Mouse (Mus musculus) myocyte (in vitro differentiated cells): ENCODE data around the gene Olfr1046. TPM values are rescaled to one million over a fixed set of nuclear protein-coding genes. Genes with fewer than 3 reads are reported as not detected.
"Not testable (repeated sequence)": the region's sequence is repeated elsewhere in the genome, so short reads cannot be mapped to it uniquely, and the experiment has no call there.

Experiments
- H3K27me3 ChIP-seq: one replicate; pipeline ENCODE4 v1.6.1; 2011; ENCODE audit not compliant: control insufficient read depth, insufficient read depth, insufficient read length
- H3K36me3 ChIP-seq: one replicate; pipeline ENCODE4 v1.6.1; 2011; ENCODE audit not compliant: control insufficient read depth, insufficient read depth
- H3K4me2 ChIP-seq: one replicate; pipeline ENCODE4 v1.6.1; 2011; ENCODE audit warnings: low read depth, control low read depth
- H3K4me3 ChIP-seq: one replicate; pipeline ENCODE4 v1.5.1; 2011; ENCODE audit warnings: mild to moderate bottlenecking, control low read depth, moderate library complexity
- H3K79me2 ChIP-seq: one replicate; pipeline ENCODE4 v1.6.1; 2011; ENCODE audit not compliant: control insufficient read depth, insufficient read depth
- H3ac ChIP-seq: one replicate; pipeline ENCODE4 v1.6.1; 2011; ENCODE audit not compliant: control insufficient read depth, insufficient read length
- CEBPB ChIP-seq: IDR thresholded peaks from 2 replicates; pipeline ENCODE4 v1.6.1; 2011; ENCODE audit warnings: mild to moderate bottlenecking, moderate library complexity; ENCODE audit not compliant: poor library complexity, insufficient read depth, severe bottlenecking
- E2F4 ChIP-seq: IDR thresholded peaks from one replicate; pipeline ENCODE4 v1.6.1; 2011; ENCODE audit warnings: mild to moderate bottlenecking, control low read depth, moderate library complexity; ENCODE audit not compliant: insufficient read depth
- MAX ChIP-seq: IDR thresholded peaks from one replicate; pipeline ENCODE4 v1.6.1; 2011; ENCODE audit warnings: low read depth, mild to moderate bottlenecking, control low read depth
- MYOD1 ChIP-seq, 3 experiments: IDR thresholded peaks; one replicate each; pipeline ENCODE4 v1.6.1; 2011; ENCODE audit warnings: control low read depth in 2 of 3, low read depth in 2 of 3, mild to moderate bottlenecking in 2 of 3, moderate library complexity in 1 of 3; ENCODE audit not compliant: insufficient read length in 2 of 3, control insufficient read depth in 1 of 3
- MYOG ChIP-seq, 3 experiments: IDR thresholded peaks; one replicate each; pipeline ENCODE4 v1.6.1; 2011; ENCODE audit warnings: control low read depth in 2 of 3, low read depth in 2 of 3, mild to moderate bottlenecking in 2 of 3; ENCODE audit not compliant: insufficient read length in 2 of 3, control insufficient read depth in 1 of 3, insufficient read depth in 1 of 3
- POLR2A ChIP-seq: IDR thresholded peaks from one replicate; pipeline ENCODE4 v1.6.1; 2011; ENCODE audit warnings: low read depth, mild to moderate bottlenecking, control low read depth, moderate library complexity; ENCODE audit not compliant: insufficient read length
- POLR2AphosphoS2 ChIP-seq: IDR thresholded peaks from one replicate; pipeline ENCODE4 v1.6.1; 2011; ENCODE audit warnings: low read depth, control low read depth; ENCODE audit not compliant: insufficient read length
- REST ChIP-seq: IDR thresholded peaks from one replicate; pipeline ENCODE4 v1.6.1; 2011; ENCODE audit warnings: mild to moderate bottlenecking, control low read depth, moderate library complexity; ENCODE audit not compliant: insufficient read depth, insufficient read length
- SRF ChIP-seq: IDR thresholded peaks from one replicate; pipeline ENCODE4 v1.6.1; 2011; ENCODE audit warnings: low read depth; ENCODE audit not compliant: control insufficient read depth, insufficient read length
- TCF12 ChIP-seq: IDR thresholded peaks from one replicate; pipeline ENCODE4 v1.6.1; 2011; ENCODE audit warnings: mild to moderate bottlenecking, control low read depth; ENCODE audit not compliant: poor library complexity, insufficient read depth, severe bottlenecking
- TCF3 ChIP-seq: IDR thresholded peaks from one replicate; pipeline ENCODE4 v1.6.1; 2011; ENCODE audit warnings: low read depth, control low read depth; ENCODE audit not compliant: insufficient read length
- USF1 ChIP-seq: IDR thresholded peaks from one replicate; pipeline ENCODE4 v1.6.1; 2011; ENCODE audit warnings: low read depth, mild to moderate bottlenecking, control low read depth, moderate library complexity
- polyA plus RNA-seq: library from polyadenylated mRNA; unstranded; fragments of >200 nt; fragmentation: generic; extraction: Trizol; gene quantifications from one replicate; pipeline ENCODE4 v1.2.1, GENCODE M21; 2012; ENCODE audit warnings: missing spikeins

Gene Olfr1046
- not detected for polyA plus RNA-seq

- no peak within 1 kb of the TSS for H3K4me3 ChIP-seq
- no peaks in the 10 kb centered on the region for H3K27me3 ChIP-seq
- no peak within 1 kb of the TSS for H3ac ChIP-seq
- no peak for TF ChIP-seq TCF12
- TF ChIP-seq POLR2A, result no peak
- no peak for TF ChIP-seq CEBPB
- no peak for TF ChIP-seq MAX
- no peak for TF ChIP-seq REST
- TF ChIP-seq USF1, result no peak
- TF ChIP-seq E2F4, result no peak
- no peak for TF ChIP-seq SRF
- TF ChIP-seq MYOG (IDR thresholded peaks at IDR 0.05; ENCODE audit: control insufficient read depth in 1 of 3, insufficient read depth in 1 of 3, insufficient read length in 2 of 3, low read depth in 2 of 3), result no peak
- no peak for TF ChIP-seq TCF3
- no peaks in the 10 kb centered on the region for H3K36me3 ChIP-seq
- no peaks in the 10 kb centered on the region for H3K79me2 ChIP-seq
- no peak within 1 kb of the TSS for H3K4me2 ChIP-seq
Observed at GRCm38 (mm10) chr2:86219214-86219613, at the start of gene Olfr1046. TSS of gene Olfr1046 (minus strand) at chr2:86219314.

- H3K4me2 ChIP-seq, H3K4me3 ChIP-seq, H3K36me3 ChIP-seq, H3K27me3 ChIP-seq, H3ac ChIP-seq, H3K79me2 ChIP-seq: not testable (repeated sequence)
Observed at GRCm38 (mm10) chr2:86258228-86258627, 39.1 kb upstream of the Olfr1046 start, which contains the start of gene Olfr1049. TSS of gene Olfr1049 (minus strand) at chr2:86258328.

GRCm38 (mm10) chr2:86240189-86240588 lies 21.1 kb upstream of the Olfr1046 start, which contains the start of gene Olfr1048:
TSS of gene Olfr1048 (minus strand) at chr2:86240289.
- H3K27me3 ChIP-seq, result no peaks in the 10 kb centered on the region
- H3K36me3 ChIP-seq, result no peaks in the 10 kb centered on the region
- H3K79me2 ChIP-seq, result no peaks in the 10 kb centered on the region
- H3K4me3 ChIP-seq, result no peak within 1 kb of the TSS
- H3ac ChIP-seq, result no peak within 1 kb of the TSS
- TF ChIP-seq MYOD1 (IDR thresholded peaks at IDR 0.05; ENCODE audit: control insufficient read depth in 1 of 3, insufficient read length in 2 of 3, low read depth in 2 of 3), result no peak
- TF ChIP-seq E2F4, result no peak
- no peak for TF ChIP-seq CEBPB
- no peak for TF ChIP-seq MAX
- TF ChIP-seq POLR2A, result no peak
- no peak for TF ChIP-seq POLR2AphosphoS2
- TF ChIP-seq SRF, result no peak
- TF ChIP-seq TCF3, result no peak
- no peak for TF ChIP-seq MYOG (IDR thresholded peaks at IDR 0.05; ENCODE audit: control insufficient read depth in 1 of 3, insufficient read depth in 1 of 3, insufficient read length in 2 of 3, low read depth in 2 of 3)
- no peak for TF ChIP-seq TCF12
- no peak for TF ChIP-seq REST
- TF ChIP-seq USF1, result no peak
- no peak within 1 kb of the TSS for H3K4me2 ChIP-seq

DNA sequence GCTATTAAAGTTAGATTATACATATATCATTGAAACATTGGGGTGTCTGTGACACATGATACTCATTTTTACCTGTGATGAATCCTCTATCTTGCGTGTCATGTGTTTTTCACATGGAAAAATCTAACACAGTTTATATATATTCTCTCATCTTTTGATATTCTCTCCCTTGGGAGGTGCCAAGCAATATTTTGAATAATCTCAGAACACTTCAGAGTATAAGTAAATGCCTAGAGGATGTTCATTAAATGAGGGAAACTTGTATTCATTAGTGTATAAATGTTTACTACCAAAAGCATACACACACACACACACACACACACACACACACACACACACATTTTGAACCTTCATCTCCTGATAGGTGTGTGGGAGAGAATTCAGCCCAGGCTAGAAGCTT lies 12.2 kb upstream of the Olfr1046 start, which contains the start of gene Olfr1047:
Gene Olfr1047 (minus strand): TSS at position 101 of the 400 bp plus-strand sequence.
- no peaks in the 10 kb centered on the region for H3K36me3 ChIP-seq
- H3K4me2 ChIP-seq, result no peak within 1 kb of the TSS
- H3K79me2 ChIP-seq, result no peaks in the 10 kb centered on the region
- TF ChIP-seq E2F4, result no peak
- TF ChIP-seq TCF3, result no peak
- TF ChIP-seq SRF, result no peak
- no peak for TF ChIP-seq POLR2AphosphoS2
- TF ChIP-seq CEBPB, result no peak
- no peak for TF ChIP-seq MYOD1 (IDR thresholded peaks at IDR 0.05; ENCODE audit: control insufficient read depth in 1 of 3, insufficient read length in 2 of 3, low read depth in 2 of 3)
- no peak for TF ChIP-seq TCF12
- no peak for TF ChIP-seq REST
- TF ChIP-seq MAX, result no peak
- no peak for TF ChIP-seq POLR2A
- TF ChIP-seq MYOG (IDR thresholded peaks at IDR 0.05; ENCODE audit: control insufficient read depth in 1 of 3, insufficient read depth in 1 of 3, insufficient read length in 2 of 3, low read depth in 2 of 3), result no peak
- TF ChIP-seq USF1, result no peak
- no peak within 1 kb of the TSS for H3K4me3 ChIP-seq
- no peak within 1 kb of the TSS for H3ac ChIP-seq
- H3K27me3 ChIP-seq, result no peaks in the 10 kb centered on the region

DNA sequence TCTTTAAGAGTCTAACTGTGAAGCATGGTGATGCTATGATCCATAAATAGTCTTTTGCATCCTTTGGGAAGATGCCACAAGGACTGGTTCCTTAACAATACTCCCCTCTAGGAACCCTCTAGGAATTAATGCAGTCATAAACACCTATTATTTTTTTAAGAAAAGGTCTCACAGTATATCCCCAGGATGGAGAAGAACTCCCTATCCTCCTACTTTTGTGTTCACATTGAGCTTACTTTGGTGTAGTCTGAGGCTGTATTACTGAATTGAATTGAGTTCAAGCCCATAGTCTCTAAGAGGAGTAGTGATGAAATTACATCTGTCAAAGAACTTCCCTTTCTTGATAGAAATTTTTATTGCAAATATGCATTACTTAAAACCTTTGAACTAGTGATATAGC lies 16.2 kb downstream of the Olfr1046 start, which contains the start of gene Olfr1045:
Gene Olfr1045 (minus strand): TSS at position 101 of the 400 bp plus-strand sequence.
- H3K36me3 ChIP-seq, result no peaks in the 10 kb centered on the region
- H3K27me3 ChIP-seq, result no peaks in the 10 kb centered on the region
- no peak within 1 kb of the TSS for H3ac ChIP-seq
- no peak within 1 kb of the TSS for H3K4me2 ChIP-seq
- no peaks in the 10 kb centered on the region for H3K79me2 ChIP-seq
- no peak for TF ChIP-seq USF1
- TF ChIP-seq CEBPB, result no peak
- no peak for TF ChIP-seq MAX
- no peak for TF ChIP-seq MYOD1 (IDR thresholded peaks at IDR 0.05; ENCODE audit: control insufficient read depth in 1 of 3, insufficient read length in 2 of 3, low read depth in 2 of 3)
- no peak for TF ChIP-seq REST
- no peak for TF ChIP-seq POLR2AphosphoS2
- TF ChIP-seq MYOG (IDR thresholded peaks at IDR 0.05; ENCODE audit: control insufficient read depth in 1 of 3, insufficient read depth in 1 of 3, insufficient read length in 2 of 3, low read depth in 2 of 3), result no peak
- no peak for TF ChIP-seq SRF
- no peak for TF ChIP-seq POLR2A
- no peak for TF ChIP-seq E2F4
- TF ChIP-seq TCF12, result no peak
- TF ChIP-seq TCF3, result no peak
- H3K4me3 ChIP-seq, result no peak within 1 kb of the TSS
